Mouse (Mus musculus): ENCODE data around the gene Brca2. TPM values are rescaled to one million over a fixed set of nuclear protein-coding genes. Genes with fewer than 3 reads are reported as not detected.

Brca2 gene
- polyA plus RNA-seq, 1 experiment from 2014 or later: 12.7 TPM

- H3K27me3 ChIP-seq (ENCODE audit: control insufficient read depth, insufficient read depth, low read length): no peaks in the 10 kb centered on the region
- WGBS: 95% methylated on average over 3 of the region's 3 CpGs
- no peaks in the 10 kb centered on the region for H3K9me3 ChIP-seq (ENCODE audit: control insufficient read depth, low read length)
- H3K4me3 ChIP-seq (ENCODE audit: low read depth, low read length): no peak overlapping the region
- H3K27ac ChIP-seq (ENCODE audit: low read depth, low read length): no peak overlapping the region
- no peak overlapping the region for H3K4me2 ChIP-seq (ENCODE audit: low read depth, low read length)
- no peaks in the 10 kb centered on the region for H3K4me1 ChIP-seq (ENCODE audit: control insufficient read depth, insufficient read depth, low read length)
- H3K9ac ChIP-seq (replicated peaks; ENCODE audit: low read depth, low read length): no peak overlapping the region
- H3K36me3 ChIP-seq (ENCODE audit: control insufficient read depth, insufficient read depth, low read length): peaks cover 3% of the 10 kb centered on the region; the same call in 1 of the 2 replicates
- ATAC-seq (ENCODE audit: low read depth): no peak
Observed at GRCm38 (mm10) chr5:150574403-150574802, 52.0 kb downstream of the Brca2 start.

GRCm38 (mm10) chr5:150574885-150575284, 52.5 kb downstream of the Brca2 start:
- Histone ChIP-seq H3K9ac (replicated peaks; ENCODE audit: low read depth, low read length) (no peak overlapping the region), H3K36me3 (ENCODE audit: control insufficient read depth, insufficient read depth, low read length) (peaks cover 3% of the 10 kb centered on the region; the same call in 1 of the 2 replicates), H3K4me2 (ENCODE audit: low read depth, low read length) (no peak overlapping the region), H3K9me3 (ENCODE audit: control insufficient read depth, low read length) (no peaks in the 10 kb centered on the region), H3K27ac (ENCODE audit: low read depth, low read length) (no peak overlapping the region), H3K4me1 (ENCODE audit: control insufficient read depth, insufficient read depth, low read length) (no peaks in the 10 kb centered on the region), H3K27me3 (ENCODE audit: control insufficient read depth, insufficient read depth, low read length) (no peaks in the 10 kb centered on the region), H3K4me3 (ENCODE audit: low read depth, low read length) (no peak overlapping the region)
- whole genome bisulfite sequencing: 83% methylated on average over 5 of the region's 5 CpGs
- no peak for ATAC-seq (ENCODE audit: low read depth)

GRCm38 (mm10) chr5:150576832-150577231, 54.4 kb downstream of the Brca2 start:
- no peaks in the 10 kb centered on the region for H3K4me1 ChIP-seq (ENCODE audit: control insufficient read depth, insufficient read depth, low read length)
- no peak for ATAC-seq (ENCODE audit: low read depth)
- no peaks in the 10 kb centered on the region for H3K9me3 ChIP-seq (ENCODE audit: control insufficient read depth, low read length)
- WGBS: 93% methylated on average over 11 of the region's 11 CpGs
- H3K27me3 ChIP-seq (ENCODE audit: control insufficient read depth, insufficient read depth, low read length): no peaks in the 10 kb centered on the region
- no peak overlapping the region for H3K9ac ChIP-seq (replicated peaks; ENCODE audit: low read depth, low read length)
- no peak overlapping the region for H3K4me3 ChIP-seq (ENCODE audit: low read depth, low read length)
- no peak overlapping the region for H3K4me2 ChIP-seq (ENCODE audit: low read depth, low read length)
- H3K27ac ChIP-seq (ENCODE audit: low read depth, low read length): no peak overlapping the region
- peaks cover 3% of the 10 kb centered on the region; the same call in 1 of the 2 replicates for H3K36me3 ChIP-seq (ENCODE audit: control insufficient read depth, insufficient read depth, low read length)

GRCm38 (mm10) chr5:150578613-150579171, 56.3 kb downstream of the Brca2 start:
- Histone ChIP-seq H3K36me3 (ENCODE audit: control insufficient read depth, insufficient read depth, low read length) (peaks cover 3% of the 10 kb centered on the region; the same call in 1 of the 2 replicates), H3K4me2 (ENCODE audit: low read depth, low read length) (no peak overlapping the region), H3K9me3 (ENCODE audit: control insufficient read depth, low read length) (no peaks in the 10 kb centered on the region), H3K4me1 (ENCODE audit: control insufficient read depth, insufficient read depth, low read length) (no peaks in the 10 kb centered on the region), H3K9ac (replicated peaks; ENCODE audit: low read depth, low read length) (no peak overlapping the region), H3K27me3 (ENCODE audit: control insufficient read depth, insufficient read depth, low read length) (no peaks in the 10 kb centered on the region), H3K4me3 (ENCODE audit: low read depth, low read length) (no peak overlapping the region), H3K27ac (ENCODE audit: low read depth, low read length) (no peak overlapping the region)
- 81% methylated on average over 6 of the region's 6 CpGs for WGBS
- ATAC-seq (ENCODE audit: low read depth): no peak

- no peaks in the 10 kb centered on the region for H3K9me3 ChIP-seq (ENCODE audit: control insufficient read depth, low read length)
- H3K4me1 ChIP-seq (ENCODE audit: control insufficient read depth, insufficient read depth, low read length): no peaks in the 10 kb centered on the region
- no peak overlapping the region for H3K9ac ChIP-seq (replicated peaks; ENCODE audit: low read depth, low read length)
- no peak overlapping the region for H3K4me3 ChIP-seq (ENCODE audit: low read depth, low read length)
- WGBS: 84% methylated on average over 6 of the region's 6 CpGs
- H3K4me2 ChIP-seq (ENCODE audit: low read depth, low read length): no peak overlapping the region
- no peaks in the 10 kb centered on the region for H3K27me3 ChIP-seq (ENCODE audit: control insufficient read depth, insufficient read depth, low read length)
- no peak for ATAC-seq (ENCODE audit: low read depth)
- no peak overlapping the region for H3K27ac ChIP-seq (ENCODE audit: low read depth, low read length)
- no peaks in the 10 kb centered on the region for H3K36me3 ChIP-seq (ENCODE audit: control insufficient read depth, insufficient read depth, low read length)
Observed at GRCm38 (mm10) chr5:150581180-150581579, 58.8 kb downstream of the Brca2 start.

GRCm38 (mm10) chr5:150583181-150583580, 60.8 kb downstream of the Brca2 start:
- Histone ChIP-seq H3K9me3 (ENCODE audit: control insufficient read depth, low read length) (no peaks in the 10 kb centered on the region), H3K9ac (replicated peaks; ENCODE audit: low read depth, low read length) (no peak overlapping the region), H3K4me1 (ENCODE audit: control insufficient read depth, insufficient read depth, low read length) (no peaks in the 10 kb centered on the region), H3K4me3 (ENCODE audit: low read depth, low read length) (no peak overlapping the region), H3K27ac (ENCODE audit: low read depth, low read length) (no peak overlapping the region), H3K36me3 (ENCODE audit: control insufficient read depth, insufficient read depth, low read length) (no peaks in the 10 kb centered on the region), H3K4me2 (ENCODE audit: low read depth, low read length) (no peak overlapping the region), H3K27me3 (ENCODE audit: control insufficient read depth, insufficient read depth, low read length) (no peaks in the 10 kb centered on the region)
- ATAC-seq (ENCODE audit: low read depth): no peak
- 86% methylated on average over 5 of the region's 5 CpGs for WGBS

GRCm38 (mm10) chr5:150583622-150584336, 61.3 kb downstream of the Brca2 start:
- ATAC-seq (ENCODE audit: low read depth): no peak
- no peaks in the 10 kb centered on the region for H3K36me3 ChIP-seq (ENCODE audit: control insufficient read depth, insufficient read depth, low read length)
- no peaks in the 10 kb centered on the region for H3K4me1 ChIP-seq (ENCODE audit: control insufficient read depth, insufficient read depth, low read length)
- no peak overlapping the region for H3K4me2 ChIP-seq (ENCODE audit: low read depth, low read length)
- WGBS: 77% methylated on average over 5 of the region's 5 CpGs
- H3K4me3 ChIP-seq (ENCODE audit: low read depth, low read length): no peak overlapping the region
- H3K27me3 ChIP-seq (ENCODE audit: control insufficient read depth, insufficient read depth, low read length): no peaks in the 10 kb centered on the region
- no peaks in the 10 kb centered on the region for H3K9me3 ChIP-seq (ENCODE audit: control insufficient read depth, low read length)
- H3K27ac ChIP-seq (ENCODE audit: low read depth, low read length): no peak overlapping the region
- no peak overlapping the region for H3K9ac ChIP-seq (replicated peaks; ENCODE audit: low read depth, low read length)

GRCm38 (mm10) chr5:150584337-150584729, 61.9 kb downstream of the Brca2 start:
- ATAC-seq (ENCODE audit: low read depth): no peak

GRCm38 (mm10) chr5:150589945-150590344, 67.5 kb downstream of the Brca2 start:
- Histone ChIP-seq H3K9me3 (ENCODE audit: control insufficient read depth, low read length) (no peaks in the 10 kb centered on the region), H3K4me3 (ENCODE audit: low read depth, low read length) (no peak overlapping the region), H3K27ac (ENCODE audit: low read depth, low read length) (no peak overlapping the region), H3K4me2 (ENCODE audit: low read depth, low read length) (no peak overlapping the region), H3K27me3 (ENCODE audit: control insufficient read depth, insufficient read depth, low read length) (peaks cover 16% of the 10 kb centered on the region), H3K4me1 (ENCODE audit: control insufficient read depth, insufficient read depth, low read length) (peaks cover 4% of the 10 kb centered on the region), H3K9ac (replicated peaks; ENCODE audit: low read depth, low read length) (no peak overlapping the region), H3K36me3 (ENCODE audit: control insufficient read depth, insufficient read depth, low read length) (no peaks in the 10 kb centered on the region)
- 61% methylated on average over 2 of the region's 2 CpGs for WGBS
- no peak for ATAC-seq (ENCODE audit: low read depth)

More at GRCm38 (mm10) chr5:150584337-150584729, 61.9 kb downstream of the Brca2 start:
- H3K9ac ChIP-seq (replicated peaks; ENCODE audit: low read depth, low read length): no peak overlapping the region
- WGBS: 56% methylated on average over 6 of the region's 6 CpGs
- H3K4me1 ChIP-seq (ENCODE audit: control insufficient read depth, insufficient read depth, low read length): no peaks in the 10 kb centered on the region
- H3K4me2 ChIP-seq (ENCODE audit: low read depth, low read length): no peak overlapping the region
- no peak overlapping the region for H3K4me3 ChIP-seq (ENCODE audit: low read depth, low read length)
- no peaks in the 10 kb centered on the region for H3K27me3 ChIP-seq (ENCODE audit: control insufficient read depth, insufficient read depth, low read length)
- no peaks in the 10 kb centered on the region for H3K9me3 ChIP-seq (ENCODE audit: control insufficient read depth, low read length)
- H3K36me3 ChIP-seq (ENCODE audit: control insufficient read depth, insufficient read depth, low read length): no peaks in the 10 kb centered on the region
- H3K27ac ChIP-seq (ENCODE audit: low read depth, low read length): no peak overlapping the region
